Mouse (Mus musculus) midbrain, embryonic 15.5 days (tissue): ENCODE measurements around the gene Ehbp1l1. TPM values are rescaled to one million over a fixed set of nuclear protein-coding genes. Genes with fewer than 3 reads are reported as not detected.

ENCODE experiments used
- ATAC-seq: fragments of 200-750 bp; cut with Nextera tagmentation; replicated peaks from 2 replicates; pipeline ENCODE4 v1.8.0; 2017; ENCODE audit warnings: moderate TSS enrichment
- H3K27ac ChIP-seq: fragments of 300-500 bp; sonication (generic); 2 replicates; pipeline ENCODE4 v1.5.1; 2015; ENCODE audit warnings: mild to moderate bottlenecking, inconsistent platforms
- H3K27me3 ChIP-seq: fragments of 300-500 bp; sonication (generic); replicated peaks from 2 replicates; pipeline ENCODE4 v1.6.1; 2015; ENCODE audit warnings: inconsistent platforms
- H3K36me3 ChIP-seq: fragments of 300-500 bp; sonication (generic); replicated peaks from 2 replicates; pipeline ENCODE4 v1.6.1; 2015; ENCODE audit warnings: inconsistent platforms
- H3K4me1 ChIP-seq: fragments of 300-500 bp; sonication (generic); 2 replicates; pipeline ENCODE4 v1.6.1; 2015; ENCODE audit warnings: inconsistent platforms
- H3K4me2 ChIP-seq: fragments of 300-500 bp; sonication (generic); 2 replicates; pipeline ENCODE4 v1.6.1; 2015; ENCODE audit warnings: inconsistent platforms, mild to moderate bottlenecking, moderate library complexity
- H3K4me3 ChIP-seq: fragments of 300-500 bp; sonication (generic); 2 replicates; pipeline ENCODE4 v1.5.1; 2015; ENCODE audit warnings: mild to moderate bottlenecking, inconsistent platforms
- H3K9ac ChIP-seq: fragments of 300-500 bp; sonication (generic); 2 replicates; pipeline ENCODE4 v1.6.1; 2015; ENCODE audit warnings: mild to moderate bottlenecking, inconsistent platforms
- H3K9me3 ChIP-seq: fragments of 300-500 bp; sonication (generic); 2 replicates; pipeline ENCODE4 v1.6.1; 2016; ENCODE audit warnings: inconsistent platforms
- WGBS: fragments of 180-500 bp; shearing (Covaris S2); methylation state at CpG from one replicate; pipeline ENCODE4 v1.1.7; 2015; ENCODE audit warnings: mixed read lengths; 5-methylcytosine and 5-hydroxymethylcytosine counted together
- polyA plus RNA-seq: library from polyadenylated mRNA; unstranded; fragments of >200 nt; fragmentation: Nextera tagmentation; extraction: Ambion mirVana; gene quantifications from 2 replicates; pipeline ENCODE4 v1.2.1, GENCODE M21; 2015

Ehbp1l1 gene
- polyA plus RNA-seq = 23.7 and 25.5 TPM in 2 replicates

DNA sequence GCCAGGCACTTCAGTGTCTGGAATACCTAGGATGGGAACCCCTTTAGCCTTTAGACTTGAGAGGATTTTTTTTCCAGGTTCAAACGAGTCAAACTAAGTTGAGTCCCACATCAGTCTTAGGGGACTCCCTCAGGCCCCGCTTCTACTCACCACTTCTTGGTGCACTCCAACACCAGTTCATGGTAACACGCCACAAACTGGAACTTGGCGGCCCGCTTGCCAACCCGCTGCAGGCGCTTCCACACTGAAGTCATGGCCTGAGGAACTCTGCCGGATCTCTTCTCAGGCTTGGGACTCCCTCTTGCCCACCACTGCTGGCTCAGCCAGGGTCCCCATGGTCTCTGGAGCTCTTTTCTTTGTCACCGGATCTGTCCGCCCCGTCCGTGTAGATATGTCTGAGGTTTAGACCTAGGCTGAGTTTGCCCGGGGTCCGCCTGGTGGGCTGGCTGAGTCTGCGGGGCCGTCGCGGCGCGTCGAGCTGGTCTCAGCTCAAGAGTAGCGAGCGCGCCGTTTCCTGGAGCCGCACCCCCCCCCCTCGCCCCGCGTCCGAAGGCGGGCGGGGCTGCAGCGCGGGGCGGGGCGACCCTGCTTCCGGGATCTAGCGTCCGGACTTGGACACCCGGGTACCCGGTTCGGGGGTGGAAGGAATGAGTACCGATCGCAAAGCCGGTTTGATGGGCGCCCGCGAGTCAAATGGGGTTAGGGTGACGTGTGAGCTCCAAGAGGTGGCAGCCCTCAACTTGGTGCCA is at the start of gene Ehbp1l1:
Ehbp1l1 (minus strand) TSS at position 551 of the 749 bp plus-strand sequence.
- H3K9me3 ChIP-seq = no peaks in the 10 kb centered on the region
- H3K27ac ChIP-seq = no peak within 1 kb of the TSS
- H3K36me3 ChIP-seq = peaks cover 10% of the 10 kb centered on the region

DNA sequence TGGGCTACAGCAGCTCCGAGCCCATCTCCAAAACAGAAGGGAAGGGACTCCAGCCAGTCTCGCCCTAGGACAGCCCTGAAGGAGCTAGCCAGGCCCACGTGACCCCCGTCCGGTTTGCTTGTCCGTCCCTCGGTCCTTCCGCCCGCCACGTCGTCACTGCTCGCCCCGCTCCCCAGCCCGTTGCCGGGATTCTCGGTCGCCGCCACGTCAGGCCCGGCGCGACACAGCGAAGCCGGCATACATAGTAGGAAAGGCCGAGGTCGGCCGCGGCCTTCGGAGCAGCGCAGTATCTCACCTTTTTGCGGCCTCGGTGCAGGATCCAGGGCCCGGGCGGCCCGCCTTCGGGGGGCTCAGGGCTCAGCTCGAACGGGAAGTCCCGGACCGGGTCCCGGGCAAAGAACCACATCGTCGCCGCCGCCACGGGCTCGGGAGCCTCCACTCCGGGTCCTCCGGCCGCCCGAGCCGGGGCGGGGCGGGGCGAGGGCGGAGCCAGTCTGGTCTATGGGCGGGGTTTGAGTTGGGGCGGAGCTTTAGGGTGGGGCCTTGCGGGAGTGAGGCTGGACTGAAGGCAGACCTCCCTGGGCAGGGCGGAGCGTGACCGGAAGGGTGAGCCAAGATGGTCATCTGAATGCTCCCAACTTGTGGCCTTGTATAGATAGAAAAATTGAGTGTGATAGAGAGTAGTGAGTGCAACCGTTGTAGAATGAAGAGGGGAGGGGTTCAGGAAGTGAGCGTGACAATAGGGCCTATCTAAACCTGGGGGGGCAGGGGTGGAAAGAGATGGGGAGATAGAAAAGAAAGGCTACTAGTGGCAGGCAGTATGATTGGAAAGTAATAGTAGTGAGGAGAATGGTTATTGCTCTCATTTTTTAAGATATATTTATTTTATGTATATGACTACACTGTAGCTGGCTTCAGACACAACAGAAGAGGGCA is 45.1 kb upstream of the Ehbp1l1 start, which contains the start of gene Scyl1:
Scyl1 (minus strand) TSS at position 495 of the 936 bp plus-strand sequence.
- WGBS = under 1% methylated on average over 64 of the region's 64 CpGs
- H3K4me2 ChIP-seq = peak within 1 kb of the TSS; percentile 84
- H3K4me3 ChIP-seq = peak within 1 kb of the TSS; percentile 70

More for the DNA sequence above, at the start of gene Ehbp1l1:
- H3K9ac ChIP-seq = peak within 1 kb of the TSS; percentile 13; the same call in 1 of the 2 replicates
- 12% methylated on average over 49 of the region's 49 CpGs for WGBS
- H3K4me3 ChIP-seq = peak within 1 kb of the TSS; percentile 72
- ATAC-seq = no peak
- no peaks in the 10 kb centered on the region for H3K27me3 ChIP-seq
- H3K4me2 ChIP-seq = peak within 1 kb of the TSS; percentile 97
- H3K4me1 ChIP-seq = peaks cover 54% of the 10 kb centered on the region

DNA sequence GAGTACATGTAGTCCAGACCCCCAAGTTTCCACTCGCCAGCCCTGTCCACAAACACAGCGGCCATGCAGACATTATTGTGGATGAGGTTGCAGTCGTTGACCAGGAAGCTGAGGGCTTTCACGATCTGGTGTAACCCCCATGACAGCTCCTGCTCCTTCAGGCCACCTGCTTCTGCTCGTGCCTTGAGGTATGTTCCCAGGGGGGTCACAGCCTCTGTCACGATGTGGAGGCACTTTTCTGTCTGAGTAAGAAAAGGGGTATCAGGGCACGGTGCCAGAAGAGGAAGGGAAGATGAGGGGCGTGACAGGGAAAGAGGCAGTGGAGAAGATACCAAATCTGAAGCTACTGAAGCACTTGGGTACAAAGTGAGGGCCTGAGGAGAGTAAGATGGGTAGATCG is 44.2 kb upstream of the Ehbp1l1 start:
- Histone ChIP-seq H3K27me3 (no peaks in the 10 kb centered on the region), H3K4me3 (peak overlapping the region; percentile 70), H3K4me1 (peaks cover 18% of the 10 kb centered on the region), H3K9ac (peak overlapping the region; percentile 82), H3K9me3 (no peaks in the 10 kb centered on the region), H3K27ac (peak overlapping the region; percentile 86), H3K4me2 (peak overlapping the region; percentile 84), H3K36me3 (peaks cover 18% of the 10 kb centered on the region)
- 48% methylated on average over 9 of the region's 9 CpGs for WGBS
- no peak for ATAC-seq

More for the DNA sequence above, 45.1 kb upstream of the Ehbp1l1 start, which contains the start of gene Scyl1:
- peaks cover 10% of the 10 kb centered on the region; the same call in 1 of the 2 replicates for H3K36me3 ChIP-seq
- H3K4me1 ChIP-seq = peaks cover 18% of the 10 kb centered on the region
- H3K27ac ChIP-seq = peak within 1 kb of the TSS; percentile 86
- H3K9me3 ChIP-seq = no peaks in the 10 kb centered on the region
- ATAC-seq = peak; percentile 97
- no peaks in the 10 kb centered on the region for H3K27me3 ChIP-seq
- H3K9ac ChIP-seq = peak within 1 kb of the TSS; percentile 82

DNA sequence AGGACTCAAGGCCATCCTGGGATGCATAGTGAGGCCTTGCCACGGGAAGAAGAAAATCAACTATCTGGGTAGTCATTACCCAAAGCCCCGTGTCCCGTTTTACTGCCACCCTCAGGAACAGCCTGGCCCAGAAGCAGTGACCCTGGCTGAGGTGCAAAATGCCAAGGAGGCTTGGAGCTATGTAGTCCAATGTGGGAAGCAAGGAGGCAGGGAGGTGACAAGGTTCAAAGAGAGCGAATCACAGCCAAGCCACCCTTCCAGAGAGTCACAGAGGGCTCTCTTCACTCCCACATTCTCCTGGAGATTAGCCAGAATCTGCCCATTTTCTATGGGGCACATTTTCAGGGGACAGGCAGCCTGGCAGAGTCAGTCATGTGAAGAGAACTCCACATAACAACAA is 41.2 kb upstream of the Ehbp1l1 start:
- Histone ChIP-seq H3K4me1 (peaks cover 18% of the 10 kb centered on the region), H3K9ac (no peak overlapping the region), H3K36me3 (peaks cover 33% of the 10 kb centered on the region), H3K4me2 (no peak overlapping the region), H3K27ac (no peak overlapping the region), H3K9me3 (no peaks in the 10 kb centered on the region), H3K4me3 (no peak overlapping the region), H3K27me3 (no peaks in the 10 kb centered on the region)
- 91% methylated on average over 4 of the region's 4 CpGs for WGBS
- no peak for ATAC-seq

DNA sequence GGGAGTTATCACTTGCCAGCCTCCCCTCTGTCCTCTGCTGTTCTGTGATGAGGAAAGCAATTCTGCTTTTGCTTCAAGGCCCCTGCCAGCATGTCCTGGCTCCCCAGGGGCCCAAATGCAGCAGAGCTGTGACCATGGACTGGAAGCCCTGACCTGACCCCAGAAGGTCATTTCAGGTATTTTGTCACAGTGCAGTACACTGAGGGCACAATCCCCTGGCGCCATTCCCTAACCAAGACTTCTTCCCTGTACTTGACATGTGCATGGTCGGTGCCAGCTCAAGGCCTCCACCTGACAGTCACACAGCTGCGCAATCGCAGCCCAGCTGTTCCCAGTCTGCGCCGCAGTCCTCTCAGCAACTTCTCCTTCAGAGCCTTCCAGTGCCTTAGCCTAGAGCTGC is 37.0 kb upstream of the Ehbp1l1 start:
- peaks cover 60% of the 10 kb centered on the region for H3K36me3 ChIP-seq
- peaks cover 12% of the 10 kb centered on the region for H3K27me3 ChIP-seq
- H3K27ac ChIP-seq = no peak overlapping the region
- no peak for ATAC-seq
- no peaks in the 10 kb centered on the region for H3K9me3 ChIP-seq
- no peak overlapping the region for H3K9ac ChIP-seq
- no peaks in the 10 kb centered on the region for H3K4me1 ChIP-seq
- H3K4me3 ChIP-seq = no peak overlapping the region
- no peak overlapping the region for H3K4me2 ChIP-seq
- WGBS = 93% methylated on average over 6 of the region's 6 CpGs

DNA sequence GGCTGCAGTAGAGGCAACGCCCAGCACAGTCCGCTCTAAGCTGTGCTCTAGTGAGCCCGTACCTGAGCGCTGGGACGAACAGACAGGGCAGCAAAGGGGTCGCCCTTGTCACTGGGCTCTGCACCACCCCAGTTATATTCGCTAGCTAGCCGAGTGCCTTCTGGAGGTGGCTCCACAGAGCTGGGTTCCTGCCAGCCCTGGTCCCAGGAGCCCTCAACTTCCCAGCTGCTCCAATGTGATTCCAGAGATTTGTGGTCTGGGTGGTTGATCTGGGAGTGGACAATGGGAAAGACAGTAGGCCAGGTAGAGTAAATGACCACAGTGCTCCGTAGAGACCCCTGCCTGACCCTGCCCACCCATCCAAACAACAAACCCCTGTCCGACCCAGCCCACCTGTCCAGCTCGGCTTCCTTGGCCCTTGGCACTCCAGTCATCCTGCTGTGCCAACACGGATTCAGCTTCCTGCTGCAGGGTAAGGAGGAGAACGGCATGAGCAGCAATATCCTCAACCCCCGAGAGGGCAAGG is 32.8 kb upstream of the Ehbp1l1 start:
- WGBS = 89% methylated on average over 14 of the region's 14 CpGs
- H3K27ac ChIP-seq = no peak overlapping the region

DNA sequence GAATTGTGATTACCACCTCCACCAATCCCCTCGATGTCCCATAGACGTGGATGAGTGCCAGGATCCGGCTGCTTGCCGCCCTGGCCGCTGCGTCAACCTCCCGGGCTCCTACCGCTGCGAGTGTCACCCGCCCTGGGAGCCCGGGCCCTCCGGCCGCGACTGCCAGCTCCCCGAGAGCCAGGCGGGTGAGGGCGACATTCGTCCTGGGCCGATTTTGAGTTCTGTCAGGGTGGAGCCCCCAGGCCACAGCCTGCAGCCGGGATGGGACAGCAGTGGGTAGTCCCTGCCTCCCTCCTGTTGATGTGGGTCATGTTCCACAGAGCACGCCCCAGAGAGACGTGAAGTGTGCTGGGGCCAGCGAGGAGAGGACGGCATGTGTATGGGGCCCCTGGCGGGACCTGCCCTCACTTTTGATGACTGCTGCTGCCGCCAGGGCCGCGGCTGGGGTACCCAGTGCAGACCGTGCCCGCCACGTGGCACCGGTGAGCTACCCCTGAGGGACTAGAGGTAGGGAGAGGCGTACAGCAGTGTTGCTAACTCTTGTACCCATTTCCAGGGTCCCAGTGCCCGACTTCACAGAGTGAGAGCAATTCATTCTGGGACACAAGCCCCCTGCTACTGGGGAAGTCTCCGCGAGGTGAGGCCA is 31.0 kb upstream of the Ehbp1l1 start:
- Histone ChIP-seq H3K4me1 (peaks cover 13% of the 10 kb centered on the region), H3K9me3 (no peaks in the 10 kb centered on the region), H3K27me3 (peaks cover 47% of the 10 kb centered on the region), H3K4me3 (no peak overlapping the region), H3K9ac (no peak overlapping the region), H3K4me2 (peak overlapping the region; percentile 22; the same call in 1 of the 2 replicates), H3K36me3 (peaks cover 42% of the 10 kb centered on the region), H3K27ac (no peak overlapping the region)
- 17% methylated on average over 34 of the region's 36 CpGs for whole genome bisulfite sequencing
- peak; percentile 27; the same call in 1 of the 2 replicates for ATAC-seq

More for the DNA sequence above, 32.8 kb upstream of the Ehbp1l1 start:
- H3K27me3 ChIP-seq = peaks cover 37% of the 10 kb centered on the region
- H3K9me3 ChIP-seq = no peaks in the 10 kb centered on the region
- peaks cover 13% of the 10 kb centered on the region for H3K4me1 ChIP-seq
- no peak overlapping the region for H3K9ac ChIP-seq
- no peak for ATAC-seq
- no peak overlapping the region for H3K4me2 ChIP-seq
- no peak overlapping the region for H3K4me3 ChIP-seq
- peaks cover 48% of the 10 kb centered on the region for H3K36me3 ChIP-seq

DNA sequence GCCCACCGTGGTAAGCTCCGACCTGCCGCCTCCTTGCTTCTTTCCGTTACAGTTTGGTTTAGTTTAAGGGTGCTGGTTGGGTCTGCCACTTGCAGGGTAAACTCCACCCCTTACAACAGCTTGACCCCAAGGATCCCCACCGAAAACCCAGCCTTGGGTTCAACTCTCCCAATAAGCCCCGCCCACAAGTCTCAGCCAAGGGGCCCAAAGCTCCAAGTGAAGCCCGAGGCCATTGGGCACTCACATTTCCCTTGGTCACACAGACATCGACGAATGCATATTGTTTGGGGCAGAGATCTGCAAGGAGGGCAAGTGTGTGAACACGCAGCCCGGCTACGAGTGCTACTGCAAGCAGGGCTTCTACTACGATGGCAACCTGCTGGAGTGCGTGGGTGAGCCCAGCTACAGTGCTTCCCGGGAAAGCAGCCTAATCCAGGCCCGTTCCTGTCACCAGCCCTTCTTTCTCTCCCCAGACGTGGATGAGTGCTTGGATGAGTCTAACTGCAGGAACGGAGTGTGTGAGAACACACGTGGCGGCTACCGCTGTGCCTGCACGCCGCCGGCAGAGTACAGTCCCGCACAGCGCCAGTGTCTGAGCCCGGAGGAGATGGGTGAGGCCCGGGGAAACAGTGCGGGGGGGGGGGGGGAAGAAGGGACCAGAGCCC is 30.3 kb upstream of the Ehbp1l1 start:
- 11% methylated on average over 28 of the region's 29 CpGs for WGBS
- H3K27me3 ChIP-seq = peaks cover 54% of the 10 kb centered on the region
- H3K4me3 ChIP-seq = no peak overlapping the region
- ATAC-seq = peak; percentile 58; the same call in 1 of the 2 replicates
- no peak overlapping the region for H3K9ac ChIP-seq
- peak overlapping the region; percentile 22; the same call in 1 of the 2 replicates for H3K4me2 ChIP-seq
- H3K9me3 ChIP-seq = no peaks in the 10 kb centered on the region
- H3K4me1 ChIP-seq = peaks cover 16% of the 10 kb centered on the region
- peaks cover 42% of the 10 kb centered on the region for H3K36me3 ChIP-seq
- H3K27ac ChIP-seq = no peak overlapping the region

DNA sequence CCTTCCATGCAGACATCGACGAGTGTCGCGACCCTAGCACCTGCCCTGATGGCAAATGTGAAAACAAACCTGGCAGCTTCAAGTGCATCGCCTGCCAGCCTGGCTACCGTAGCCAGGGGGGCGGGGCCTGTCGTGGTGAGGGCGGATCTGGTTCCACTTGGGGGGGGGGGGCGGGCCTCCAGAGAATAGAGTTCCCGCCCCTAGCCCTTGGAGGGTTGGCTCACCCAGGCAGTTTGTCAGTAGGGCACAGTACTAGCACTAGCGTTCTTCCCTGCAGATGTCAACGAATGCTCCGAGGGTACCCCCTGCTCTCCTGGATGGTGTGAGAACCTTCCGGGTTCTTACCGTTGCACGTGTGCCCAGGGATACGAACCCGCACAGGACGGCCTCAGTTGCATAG is 25.6 kb upstream of the Ehbp1l1 start:
- peaks cover 55% of the 10 kb centered on the region for H3K27me3 ChIP-seq
- WGBS = 9% methylated on average over 18 of the region's 20 CpGs
- no peaks in the 10 kb centered on the region for H3K36me3 ChIP-seq
- no peak overlapping the region for H3K9ac ChIP-seq
- no peak overlapping the region for H3K4me3 ChIP-seq
- no peak overlapping the region for H3K4me2 ChIP-seq
- H3K4me1 ChIP-seq = peaks cover 17% of the 10 kb centered on the region
- H3K27ac ChIP-seq = no peak overlapping the region
- no peak for ATAC-seq
- H3K9me3 ChIP-seq = no peaks in the 10 kb centered on the region

DNA sequence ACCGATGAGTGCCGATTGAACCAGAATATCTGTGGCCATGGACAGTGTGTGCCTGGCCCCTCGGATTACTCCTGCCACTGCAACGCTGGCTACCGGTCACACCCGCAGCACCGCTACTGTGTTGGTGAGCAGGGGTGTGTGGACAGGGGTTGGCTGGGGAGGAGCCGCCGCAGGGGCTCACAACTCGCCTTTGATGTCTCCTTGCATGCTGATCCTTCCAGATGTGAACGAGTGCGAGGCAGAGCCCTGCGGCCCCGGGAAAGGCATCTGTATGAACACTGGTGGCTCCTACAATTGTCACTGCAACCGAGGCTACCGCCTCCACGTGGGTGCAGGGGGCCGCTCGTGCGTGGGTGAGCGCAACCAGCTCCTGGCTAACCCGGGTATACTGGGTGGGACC is 24.8 kb upstream of the Ehbp1l1 start:
- H3K9ac ChIP-seq = no peak overlapping the region
- ATAC-seq = no peak
- no peak overlapping the region for H3K27ac ChIP-seq
- WGBS = 7% methylated on average over 22 of the region's 22 CpGs
- H3K4me2 ChIP-seq = no peak overlapping the region
- H3K27me3 ChIP-seq = peaks cover 51% of the 10 kb centered on the region
- peaks cover 21% of the 10 kb centered on the region for H3K4me1 ChIP-seq
- no peaks in the 10 kb centered on the region for H3K9me3 ChIP-seq
- H3K36me3 ChIP-seq = no peaks in the 10 kb centered on the region
- H3K4me3 ChIP-seq = no peak overlapping the region

DNA sequence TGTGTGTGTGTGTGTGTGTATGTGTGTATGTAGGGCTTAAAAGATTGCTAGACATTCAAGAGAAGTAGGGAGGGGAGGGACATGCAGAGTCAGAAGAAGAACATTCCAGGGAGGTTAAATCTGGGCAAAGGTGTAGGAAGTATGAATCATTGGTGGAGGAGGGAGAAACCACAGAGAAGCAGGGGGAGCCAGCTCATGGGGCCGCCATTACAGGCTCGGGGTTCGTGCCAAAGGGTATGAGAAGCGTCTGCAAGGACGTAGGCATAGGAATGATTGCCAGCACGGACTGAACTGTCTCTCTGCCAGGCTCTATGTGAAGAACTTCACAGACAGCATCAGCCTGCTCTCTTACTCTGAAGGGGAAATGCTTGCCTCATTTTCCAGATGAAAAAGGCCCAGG is 23.4 kb upstream of the Ehbp1l1 start:
- Histone ChIP-seq H3K36me3 (no peaks in the 10 kb centered on the region), H3K9ac (no peak overlapping the region), H3K9me3 (no peaks in the 10 kb centered on the region), H3K4me1 (peaks cover 28% of the 10 kb centered on the region), H3K27me3 (peaks cover 54% of the 10 kb centered on the region), H3K4me2 (no peak overlapping the region), H3K27ac (no peak overlapping the region), H3K4me3 (no peak overlapping the region)
- no peak for ATAC-seq
- WGBS = 84% methylated on average over 6 of the region's 6 CpGs
